Mouse (Mus musculus) left cerebral cortex, adult 18-20 months (tissue): ENCODE results near the gene Arih1. TPM values are rescaled to one million over a fixed set of nuclear protein-coding genes. Genes with fewer than 3 reads are reported as not detected.

Experiments used
- total RNA-seq, 2 experiments: library from RNA; stranded (reverse); gene quantifications; 2 replicates each; pipeline ENCODE4 v1.2.3; 2021

Gene Arih1
- total RNA-seq, 2 experiments from 2014 or later = 115 to 121 TPM

Other genes starting within 250 kb of the Arih1 start
- gene Adpgk, start 195.1 kb downstream of the Arih1 start, total RNA-seq = 10 to 100 TPM; 13.6 to 16.3 TPM
- gene Bbs4, start 133.1 kb downstream of the Arih1 start, total RNA-seq = 10 to 100 TPM; 47.5 to 47.9 TPM
- 10 to 100 TPM; 48.4 to 54.1 TPM for gene Hexa, start 52.9 kb upstream of the Arih1 start, total RNA-seq
- gene Tmem202, start 53.2 kb upstream of the Arih1 start, total RNA-seq = 1 to 10 TPM; 2.6 to 3.6 TPM
- 10 to 100 TPM; 29.7 to 35.2 TPM for gene Celf6, start 91.3 kb upstream of the Arih1 start, total RNA-seq
- gene Parp6, start 130.7 kb upstream of the Arih1 start, total RNA-seq = 100 to 1,000 TPM; 129 to 139 TPM
- gene Pkm, start 169.8 kb upstream of the Arih1 start, total RNA-seq = 1,000 to 10,000 TPM; 1,425 to 1,430 TPM
- 10 to 100 TPM; 11.8 to 14.7 TPM for gene Gramd2, start 193.5 kb upstream of the Arih1 start, total RNA-seq